In the genomic region with DNA sequence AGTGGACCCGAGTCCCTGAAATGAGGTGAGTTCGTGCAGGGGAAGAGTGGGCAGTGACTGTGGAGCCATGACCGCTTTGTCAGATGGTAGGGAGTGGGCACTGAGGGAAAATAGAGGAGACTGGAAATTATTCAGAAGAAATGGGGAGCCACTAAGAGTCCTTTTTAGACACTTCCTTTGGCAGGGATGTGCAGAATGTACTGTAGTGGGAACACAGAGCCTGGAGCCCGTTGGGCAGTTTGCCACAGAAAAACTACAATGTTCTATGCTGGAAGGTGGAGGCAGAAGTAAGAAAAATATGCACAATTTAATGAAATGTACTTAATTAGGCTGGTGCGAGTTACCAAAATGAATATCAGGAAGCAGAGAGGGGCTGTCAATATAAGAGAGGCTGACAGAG, we compare ENCODE assay signal across 19 mouse cellular contexts. TPM values are rescaled to one million over a fixed set of nuclear protein-coding genes. Genes with fewer than 3 reads are reported as not detected.
A peak's percentile ranks its signal among the peaks of the same experiment; 100 is the strongest.
DNase-seq lines count a peak whose midpoint lies in the region.
"Had no signal": no experiment of that assay in that cellular context is flagged by ENCODE, and none has a peak within 500 bp of the region (broad histone marks: within the 10 kb centered on the region; RNA-seq: fewer than 3 reads in every experiment).

No protein-coding gene starts in this region.

- DNase-seq in layer of hippocampus, adult 11-12 months (ENCODE audit: low spot score) = peak; percentile 47
- DNase-seq in layer of hippocampus, postnatal 10 days (ENCODE audit: low spot score in 2 of 2) = no peak
- DNase-seq in left cerebral cortex, postnatal 14 days (ENCODE audit: low spot score in 2 of 2) = peak; percentile 52 to 60
- DNase-seq in left cerebral cortex, postnatal 36 days (ENCODE audit: low spot score in 2 of 2) = no peak
- peak; percentile 51 for DNase-seq in brain, adult 2 months (ENCODE audit: low read depth, low spot score)
- DNase-seq in gastrocnemius, postnatal 14 days = no peak
- DNase-seq: adrenal gland, postnatal 14 days; B cell, adult 2 months; cerebellum, adult 11-12 months; cerebellum, adult 8-10 months; cerebellum, postnatal 10 days; cerebellum, postnatal 36 days; embryo, embryonic 11 days; gastrocnemius, adult 2 months; gastrocnemius, postnatal 25 days; heart, adult 18-20 months; heart, postnatal 10 days; heart, postnatal 36 days had no signal

- intact Hi-C loops in left cerebral cortex, postnatal 14 days (cut with DNase I) = no loop called here
- intact Hi-C loops in left cerebral cortex, postnatal 36 days (cut with DNase I) = no loop called here
- intact Hi-C loops in gastrocnemius, postnatal 14 days (cut with DNase I; ENCODE audit: low total_unique reads) = no loop called here

RNA-seq across cellular contexts. Expression of a gene that starts 24.3 kb away (rescaled TPM):
- total RNA-seq in layer of hippocampus, postnatal 10 days (2021) = 100 to 1,000 TPM; 145 to 149 TPM
- 100 to 1,000 TPM; 106 to 115 TPM for total RNA-seq in left cerebral cortex, postnatal 14 days (2021)
- total RNA-seq in left cerebral cortex, postnatal 36 days (2021) = 100 to 1,000 TPM in 1 of 2 experiments, 10 to 100 TPM in 1; 95.5 to 100 TPM
- 10 to 100 TPM; 88.0 to 99.6 TPM for total RNA-seq in gastrocnemius, postnatal 14 days (2021)

RNA-seq across cellular contexts. Expression of a gene that starts 43.5 kb away (rescaled TPM):
- 10 to 100 TPM; 57.3 to 58.1 TPM for total RNA-seq in layer of hippocampus, postnatal 10 days (2021)
- total RNA-seq in left cerebral cortex, postnatal 14 days (2021) = 10 to 100 TPM; 86.1 to 89.8 TPM
- total RNA-seq in left cerebral cortex, postnatal 36 days (2021) = 10 to 100 TPM; 71.5 to 80.3 TPM
- 10 to 100 TPM; 13.0 to 13.6 TPM for total RNA-seq in gastrocnemius, postnatal 14 days (2021)
- total RNA-seq: G1E had no signal

Comparison
In these comparisons a context has a peak if more than half of its experiments do, and no peak if none do; other contexts are left out.
1. DNase-seq: peak in layer of hippocampus, adult 11-12 months (single experiment), left cerebral cortex, postnatal 14 days (2 of 2) and brain, adult 2 months (single experiment); none in layer of hippocampus, postnatal 10 days (0 of 2), left cerebral cortex, postnatal 36 days (0 of 2) and gastrocnemius, postnatal 14 days (single experiment).
2. RNA of a gene that starts 43.5 kb away (total RNA-seq): 86.1 to 89.8 TPM in left cerebral cortex, postnatal 14 days, 71.5 to 80.3 TPM in left cerebral cortex, postnatal 36 days and 57.3 to 58.1 TPM in layer of hippocampus, postnatal 10 days; 13.0 to 13.6 TPM in gastrocnemius, postnatal 14 days; every median in the first group is over 4 times any median in the second.